Mouse (Mus musculus): ENCODE results near the gene Emid1.

Emid1 gene

DNA sequence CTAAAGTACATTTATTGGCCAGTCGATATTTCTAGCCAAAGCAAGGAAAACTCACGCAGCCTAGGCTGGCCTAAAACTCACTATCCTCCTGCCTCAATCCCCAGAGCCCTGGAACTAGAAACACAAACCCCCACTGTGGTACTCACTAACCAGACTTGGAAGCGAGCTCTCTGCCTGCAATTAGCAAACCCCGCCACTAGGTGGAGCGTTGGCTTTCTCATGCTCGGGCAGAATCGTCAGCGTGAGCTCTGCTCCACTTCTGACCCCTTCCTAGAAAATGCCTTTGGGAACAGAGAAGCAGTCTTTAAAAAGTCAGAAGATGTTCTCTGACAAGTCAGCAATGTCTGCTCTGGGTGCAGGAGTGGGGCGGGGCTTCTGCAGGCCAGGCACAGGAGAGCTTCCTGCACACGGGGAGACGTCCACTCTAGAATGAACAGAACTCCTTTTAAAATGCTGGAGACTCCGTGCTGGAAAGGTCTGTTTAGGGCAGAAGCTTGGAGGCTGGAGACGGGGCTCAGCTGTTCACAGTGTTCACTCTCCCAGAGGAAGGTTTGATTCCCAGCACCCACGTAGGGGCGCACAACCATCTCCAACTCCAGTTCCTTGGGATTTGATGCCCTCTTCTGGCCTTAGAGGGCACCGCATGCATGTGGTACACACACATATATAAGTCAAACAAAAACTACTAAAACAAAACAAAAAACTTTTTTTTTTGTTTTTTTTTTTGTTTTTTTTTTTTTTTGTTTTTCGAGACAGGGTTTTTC, 8.8 kb upstream of the Emid1 start:
- DNase-seq, result peak; percentile 43

DNA sequence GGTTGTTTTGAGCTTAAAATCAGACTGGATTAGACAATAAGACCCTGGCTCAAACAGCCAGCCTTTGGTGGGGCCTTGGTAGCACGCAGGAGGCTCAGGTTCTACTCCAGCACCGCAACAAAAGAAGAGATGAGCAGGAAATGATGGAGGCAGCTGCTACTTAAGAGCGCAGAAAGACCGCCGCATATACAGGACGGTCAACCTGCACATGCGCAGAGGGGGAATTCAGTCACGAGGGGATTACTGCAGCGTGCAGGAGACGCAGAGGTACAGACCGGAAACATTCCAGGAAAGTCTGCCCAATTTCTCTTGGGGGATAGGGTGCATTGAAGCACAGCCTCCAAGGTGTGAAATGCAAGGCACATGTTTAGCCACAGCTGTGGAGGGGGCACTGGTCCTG, 6.0 kb upstream of the Emid1 start:
- no peak for DNase-seq

GRCm38 (mm10) chr11:5154961-5155805, 3.1 kb upstream of the Emid1 start:
- DNase-seq, result no peak

- DNase-seq, result no peak
These were observed 818 bp downstream of the Emid1 start for GRCm38 (mm10) chr11:5151247-5151630.

GRCm38 (mm10) chr11:5150416-5151246, 1.4 kb downstream of the Emid1 start:
- DNase-seq, result no peak

DNA sequence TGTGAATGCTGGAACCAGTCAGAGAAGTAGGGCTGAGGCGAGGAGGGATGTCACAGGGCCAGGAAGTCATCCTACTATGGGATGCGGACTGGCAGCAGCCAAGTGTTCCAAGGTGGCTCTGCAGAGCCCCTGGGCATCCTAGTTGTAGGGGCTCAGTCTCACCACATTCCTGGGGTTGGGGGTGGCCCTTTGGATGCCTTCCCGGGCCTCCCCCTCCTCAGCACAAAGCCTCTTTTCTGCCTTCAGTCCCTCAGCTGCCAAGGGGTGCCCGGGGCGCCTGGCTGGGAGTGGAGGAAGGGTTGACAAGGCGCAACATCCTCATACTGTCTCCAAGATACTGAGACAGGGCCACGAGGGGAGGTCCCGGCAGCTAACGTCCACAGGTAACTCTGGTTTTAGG, 2.1 kb downstream of the Emid1 start:
- DNase-seq, result no peak

DNA sequence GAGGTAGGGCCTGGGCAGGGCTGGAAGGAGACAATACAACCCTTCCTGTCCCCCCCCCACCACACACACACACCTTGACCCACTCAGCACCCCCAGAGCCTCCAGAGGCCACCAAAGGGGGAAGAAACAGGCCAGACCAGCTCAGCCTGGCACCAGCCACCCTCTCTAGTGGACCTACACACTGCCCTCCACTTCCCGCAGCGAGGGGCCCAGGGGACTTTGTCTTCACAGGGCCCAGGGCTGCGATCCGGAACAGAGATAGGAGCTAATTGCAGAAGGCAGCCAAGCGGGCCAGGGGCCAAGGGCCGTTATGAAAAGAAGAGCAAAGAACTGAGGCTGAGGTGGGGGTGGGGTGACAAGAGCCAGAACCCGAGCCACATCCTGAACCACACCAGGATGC, 2.8 kb downstream of the Emid1 start:
- DNase-seq, result no peak

DNA sequence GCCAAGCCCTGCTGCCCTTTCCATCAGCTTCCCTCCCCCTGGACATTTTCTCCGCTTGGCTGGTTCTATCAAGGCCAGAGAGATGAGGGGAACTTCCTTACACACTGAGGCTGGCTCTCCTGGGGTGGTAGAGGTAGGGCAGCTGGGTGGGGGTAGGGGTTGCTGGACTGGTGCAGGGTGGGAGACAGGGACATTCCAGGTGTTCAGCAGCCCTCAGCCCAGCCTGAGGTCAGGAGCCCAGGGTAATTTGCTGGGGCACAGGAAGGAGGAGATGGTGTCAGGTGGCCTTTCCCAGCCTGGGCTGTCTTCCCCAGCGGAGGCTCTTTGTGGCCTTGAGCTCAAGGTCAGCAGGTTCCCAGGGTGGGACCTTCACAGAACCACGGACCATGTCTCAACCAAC, 6.5 kb downstream of the Emid1 start:
- no peak for DNase-seq

DNA sequence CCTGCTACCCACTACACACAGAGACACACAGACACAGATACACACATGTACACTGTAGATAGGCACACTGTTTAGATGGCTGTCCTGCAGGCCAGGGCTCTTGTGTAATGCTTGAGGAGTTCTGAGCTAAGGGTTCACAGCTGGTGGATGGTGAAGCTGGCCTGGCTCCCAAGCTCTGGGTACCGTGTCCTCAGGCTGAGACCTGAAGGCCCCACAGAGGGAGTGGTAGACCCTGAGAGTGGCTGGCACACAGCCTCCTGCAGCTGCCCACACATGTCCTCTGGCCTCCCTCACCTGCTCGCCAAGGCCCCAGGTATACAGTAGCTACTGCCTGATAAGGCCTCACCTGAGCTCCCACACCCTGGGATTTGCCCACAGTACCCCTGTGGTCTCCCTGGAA, 10.1 kb downstream of the Emid1 start:
- no peak for DNase-seq

GRCm38 (mm10) chr11:5141252-5141651, 10.8 kb downstream of the Emid1 start:
- no peak for DNase-seq

- peak; percentile 49 for DNase-seq
These were observed 11.4 kb downstream of the Emid1 start for GRCm38 (mm10) chr11:5140619-5141018.

DNA sequence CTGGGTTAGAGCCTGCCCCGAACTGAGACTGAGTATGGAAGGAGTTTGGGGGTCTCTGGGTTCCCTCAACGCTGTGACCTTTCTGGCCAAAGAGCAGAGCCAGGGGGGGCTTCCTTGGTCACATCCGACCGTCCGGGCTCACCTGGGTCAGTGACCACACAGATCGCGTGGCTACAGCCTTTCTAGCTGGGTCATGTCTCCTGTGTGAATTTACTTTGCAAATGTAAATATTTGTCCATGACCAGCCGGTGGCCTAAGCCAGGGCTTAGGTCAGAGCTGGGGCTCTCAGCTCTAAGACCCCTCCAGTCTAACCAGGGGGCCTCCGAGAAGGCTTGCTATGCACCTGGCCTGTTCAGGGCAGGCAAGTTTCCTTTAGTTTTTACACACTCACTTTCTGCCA, 12.7 kb downstream of the Emid1 start:
- no peak for DNase-seq

GRCm38 (mm10) chr11:5138642-5139041, 13.4 kb downstream of the Emid1 start:
- no peak for DNase-seq

GRCm38 (mm10) chr11:5135914-5136313, 16.1 kb downstream of the Emid1 start:
- DNase-seq, result no peak

- no peak for DNase-seq
These were observed 19.3 kb downstream of the Emid1 start for GRCm38 (mm10) chr11:5132751-5133150.

GRCm38 (mm10) chr11:5130111-5130665, 21.9 kb downstream of the Emid1 start:
- no peak for DNase-seq

DNA sequence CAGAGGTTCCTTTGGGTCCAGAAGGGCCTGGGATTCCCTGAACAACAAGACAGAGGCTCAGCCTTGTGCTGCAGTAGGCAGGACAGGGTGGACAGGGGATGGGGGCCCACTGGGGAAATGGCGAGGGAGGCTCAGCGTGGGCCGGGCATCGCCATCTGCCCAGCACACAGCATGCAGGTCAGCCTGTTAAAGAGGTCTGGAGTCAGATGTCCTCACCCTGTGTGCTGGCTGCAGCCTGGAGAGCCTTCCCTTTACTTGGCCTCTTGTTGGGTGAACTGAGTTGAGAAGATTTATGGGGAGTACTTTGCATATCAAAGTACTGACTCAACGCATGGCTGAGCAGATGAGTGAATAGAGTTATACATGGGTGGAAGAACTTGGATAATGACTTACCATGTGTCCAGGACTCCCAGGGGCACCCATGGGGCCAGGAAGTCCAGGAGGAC, 23.0 kb downstream of the Emid1 start:
- DNase-seq, result no peak

DNA sequence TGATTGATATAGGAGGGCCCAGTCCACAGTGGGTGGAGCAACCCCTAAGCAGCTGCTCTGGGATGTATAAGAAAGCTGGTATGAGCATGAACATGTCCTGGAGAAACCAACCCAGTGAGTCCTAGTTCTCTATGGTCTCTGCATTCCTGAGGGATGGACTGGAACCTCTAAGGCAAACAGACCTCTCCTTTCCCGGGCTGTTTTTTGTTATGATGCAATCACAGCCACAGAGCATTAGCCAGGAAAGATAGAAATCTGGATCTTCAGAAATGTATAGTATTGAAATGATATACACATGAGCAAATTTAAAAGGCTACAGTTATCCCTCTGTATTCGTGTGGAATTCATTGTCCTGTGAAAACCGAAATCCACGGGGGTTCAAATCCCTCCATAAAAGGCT, 26.3 kb downstream of the Emid1 start:
- no peak for DNase-seq

- peak; percentile 83 for DNase-seq
These were observed 37.0 kb downstream of the Emid1 start for GRCm38 (mm10) chr11:5114931-5115581.

- no peak for DNase-seq
These were observed 38.4 kb downstream of the Emid1 start for GRCm38 (mm10) chr11:5113645-5114044.

GRCm38 (mm10) chr11:5109441-5109840, 42.6 kb downstream of the Emid1 start:
- DNase-seq, result no peak

- no peak for DNase-seq
These were observed 48.0 kb downstream of the Emid1 start for GRCm38 (mm10) chr11:5103986-5104509.
